Mouse (Mus musculus): ENCODE results near the gene Zfp326. TPM values are rescaled to one million over a fixed set of nuclear protein-coding genes. Genes with fewer than 3 reads are reported as not detected.

Zfp326 gene
- 27.1 TPM for polyA plus RNA-seq (2014; fragmentation: Illumina TruSeq; extraction: RNeasy Lipid Tissue Mini Kit (QIAGEN cat#74804); ENCODE audit: low read depth, low replicate concordance)

GRCm38 (mm10) chr5:105876068-105876924 is at the start of gene Zfp326:
Gene Zfp326 (plus strand): TSS chr5:105876565.

Other genes starting within 250 kb of the Zfp326 start
- 20.9 TPM for gene Lrrc8d, start 176.6 kb upstream of the Zfp326 start, polyA plus RNA-seq (2014; fragmentation: Illumina TruSeq; extraction: RNeasy Lipid Tissue Mini Kit (QIAGEN cat#74804); ENCODE audit: low read depth, low replicate concordance)

Data from liver, adult 10 weeks (tissue).